Mouse (Mus musculus) cortical plate, adult 2 months (tissue): ENCODE measurements at regions not wholly inside any gene's neighbourhood (a gene's known extent, or its start where the extent isn't known, plus 50 kb on each side); places are given as distances from the start of the nearest gene placed in this dataset.

ENCODE experiments used
- CTCF ChIP-seq: fragments of 200-500 bp; IDR thresholded peaks from 2 replicates; pipeline ENCODE4 v1.5.1; 2011; ENCODE audit warnings: mild to moderate bottlenecking, control low read depth, low read length; ENCODE audit not compliant: insufficient read depth; ENCODE audit errors: extremely low read depth
- POLR2A ChIP-seq: fragments of 200-500 bp; IDR thresholded peaks from 2 replicates; pipeline ENCODE4 v1.6.1; 2011; ENCODE audit warnings: mild to moderate bottlenecking, low read length, control low read depth; ENCODE audit not compliant: insufficient read depth; ENCODE audit errors: extremely low read depth

GRCm38 (mm10) chrX:11905231-11905630, 254.9 kb downstream of the Bcor start:
- TF ChIP-seq POLR2A, result no peak
- TF ChIP-seq CTCF, result no peak
